Mouse (Mus musculus) midbrain, embryonic 14.5 days (tissue): ENCODE results near the gene Tmem89. TPM values are rescaled to one million over a fixed set of nuclear protein-coding genes. Genes with fewer than 3 reads are reported as not detected.

Experiments
- ATAC-seq: fragments of 200-750 bp; cut with Nextera tagmentation; 2 replicates; pipeline ENCODE4 v1.8.0; 2017; ENCODE audit warnings: moderate number of reproducible peaks, moderate library complexity; ENCODE audit not compliant: low FRiP score, low TSS enrichment
- DNase-seq: peaks from one replicate; pipeline ENCODE4 v3.0.0-alpha.2; 2015
- H3K27ac ChIP-seq: fragments of 300-500 bp; sonication (generic); replicated peaks from 2 replicates; pipeline ENCODE4 v1.5.1; 2014; ENCODE audit warnings: mild to moderate bottlenecking, low read depth, low read length, moderate library complexity
- H3K27me3 ChIP-seq: fragments of 300-500 bp; sonication (generic); 2 replicates; pipeline ENCODE4 v1.6.1; 2014; ENCODE audit warnings: low read length, control low read depth, mixed read lengths; ENCODE audit not compliant: control insufficient read depth, insufficient read depth
- H3K36me3 ChIP-seq: fragments of 300-500 bp; sonication (generic); 2 replicates; pipeline ENCODE4 v1.6.1; 2014; ENCODE audit warnings: low read length, control low read depth; ENCODE audit not compliant: control insufficient read depth, insufficient read depth
- H3K4me1 ChIP-seq: fragments of 300-500 bp; sonication (generic); 2 replicates; pipeline ENCODE4 v1.6.1; 2014; ENCODE audit warnings: mild to moderate bottlenecking, antibody characterized with exemption, low read length, control low read depth; ENCODE audit not compliant: control insufficient read depth, insufficient read depth
- H3K4me2 ChIP-seq: fragments of 300-500 bp; sonication (generic); 2 replicates; pipeline ENCODE4 v1.6.1; 2014; ENCODE audit warnings: mild to moderate bottlenecking, low read length, moderate library complexity
- H3K4me3 ChIP-seq: fragments of 300-500 bp; sonication (generic); replicated peaks from 2 replicates; pipeline ENCODE4 v1.5.1; 2014; ENCODE audit warnings: low read depth, low read length
- H3K9ac ChIP-seq: fragments of 300-500 bp; sonication (generic); replicated peaks from 2 replicates; pipeline ENCODE4 v1.6.1; 2014; ENCODE audit warnings: mild to moderate bottlenecking, low read length, moderate library complexity
- H3K9me3 ChIP-seq: fragments of 300-500 bp; sonication (generic); 2 replicates; pipeline ENCODE4 v1.6.1; 2016; ENCODE audit warnings: low read length, control low read depth, mixed read lengths; ENCODE audit not compliant: control insufficient read depth
- WGBS: fragments of 180-500 bp; shearing (Covaris S2); extraction: QIAGEN DNeasy Blood & Tissue Kit; methylation state at CpG from one replicate; pipeline ENCODE4 v1.1.7; 2014; 5-methylcytosine and 5-hydroxymethylcytosine counted together
- polyA plus RNA-seq: library from polyadenylated mRNA; unstranded; fragments of >200 nt; fragmentation: Nextera tagmentation; extraction: Ambion mirVana; gene quantifications from 2 replicates; pipeline ENCODE4 v1.2.1, GENCODE M21; 2014

Gene Tmem89
- polyA plus RNA-seq, 1 experiment from 2014 or later: not detected

GRCm38 (mm10) chr9:108945608-108946007, 31.2 kb downstream of the Tmem89 start:
- H3K4me2 ChIP-seq: no peak overlapping the region
- H3K27ac ChIP-seq: no peak overlapping the region
- H3K9ac ChIP-seq: no peak overlapping the region
- DNase-seq: no peak
- ATAC-seq: no peak
- no peaks in the 10 kb centered on the region for H3K9me3 ChIP-seq
- H3K4me3 ChIP-seq: no peak overlapping the region
- peaks cover 92% of the 10 kb centered on the region for H3K36me3 ChIP-seq
- 89% methylated on average over 5 of the region's 5 CpGs for WGBS
- H3K4me1 ChIP-seq: no peaks in the 10 kb centered on the region
- no peaks in the 10 kb centered on the region for H3K27me3 ChIP-seq

DNA sequence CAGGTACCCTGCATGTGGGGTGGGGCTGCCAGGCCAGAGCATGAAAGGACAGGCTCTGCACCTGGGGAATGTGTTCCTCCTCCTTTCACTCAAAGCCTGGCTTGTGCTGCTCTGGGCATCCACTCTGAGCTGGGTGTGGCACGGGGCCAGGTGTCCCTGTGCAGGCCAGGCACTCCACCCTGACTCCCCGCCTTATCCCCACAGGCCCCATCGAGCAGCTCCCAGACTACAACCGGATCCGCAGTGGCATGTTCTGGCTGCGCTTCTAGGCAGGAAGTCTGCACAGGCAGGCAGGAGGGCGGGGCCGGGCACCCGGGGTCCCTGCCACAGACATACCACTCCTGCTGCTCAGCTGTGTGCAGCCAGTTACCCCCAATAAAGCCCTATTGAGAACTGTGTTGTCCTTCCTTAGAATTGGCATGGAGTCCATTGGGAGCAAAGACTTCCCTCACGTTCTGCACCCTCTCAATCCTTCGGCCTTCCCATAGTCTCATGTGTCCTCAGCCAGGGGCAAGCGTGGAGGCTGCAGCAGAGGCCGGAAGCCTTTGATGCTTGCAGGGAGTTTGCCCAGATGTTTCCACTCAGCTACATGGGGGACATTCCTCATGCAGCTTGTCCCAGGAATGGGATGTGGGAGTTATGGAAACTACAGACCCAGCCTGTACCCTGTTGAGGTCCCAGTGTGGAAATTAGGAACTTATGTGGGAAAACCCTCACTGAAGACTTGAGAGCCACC, 35.0 kb downstream of the Tmem89 start:
- Histone ChIP-seq H3K27me3 (peaks cover 15% of the 10 kb centered on the region; the same call in 1 of the 2 replicates), H3K4me3 (no peak overlapping the region), H3K4me2 (no peak overlapping the region), H3K9ac (no peak overlapping the region), H3K27ac (no peak overlapping the region), H3K4me1 (no peaks in the 10 kb centered on the region), H3K36me3 (peaks cover 67% of the 10 kb centered on the region), H3K9me3 (no peaks in the 10 kb centered on the region)
- no peak for DNase-seq
- ATAC-seq: no peak
- 85% methylated on average over 13 of the region's 13 CpGs for WGBS

DNA sequence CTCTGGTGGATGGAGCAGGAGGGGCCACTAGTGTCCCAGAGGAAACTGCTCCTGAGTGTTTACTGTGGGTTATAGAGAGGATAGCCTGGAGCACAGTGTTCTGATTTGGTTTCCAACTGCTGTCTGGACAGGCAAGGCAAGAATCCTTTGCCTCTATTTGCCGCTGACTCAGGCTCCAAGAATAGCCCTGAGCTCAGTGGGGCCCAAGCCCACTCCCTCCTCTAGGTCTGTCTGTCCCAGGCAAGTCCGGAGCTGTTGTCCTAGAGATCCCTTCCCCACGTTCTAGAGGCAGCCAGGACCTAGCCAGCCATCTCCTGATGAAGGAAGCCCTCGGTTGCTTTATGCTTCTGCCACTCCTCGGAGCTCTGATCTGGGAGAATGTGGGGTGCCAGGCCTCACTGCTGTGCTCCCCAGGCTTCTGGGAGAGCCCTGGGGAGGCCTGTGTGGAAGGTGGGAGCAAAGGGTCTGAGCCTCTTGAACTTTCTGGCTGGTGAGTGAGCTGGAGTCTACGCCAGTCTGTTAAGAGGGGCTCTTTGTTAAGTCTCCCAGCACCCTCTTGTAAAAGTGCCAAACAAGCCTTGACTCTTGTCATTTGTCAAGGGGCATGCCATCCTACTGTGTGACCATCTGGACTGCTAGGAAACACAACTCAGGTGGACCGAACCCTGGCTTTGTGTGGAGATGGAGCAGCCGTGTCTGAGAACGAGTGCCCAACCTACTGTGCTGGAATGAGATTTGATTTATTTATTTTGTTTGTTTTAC, 35.7 kb downstream of the Tmem89 start:
- DNase-seq: no peak

DNA sequence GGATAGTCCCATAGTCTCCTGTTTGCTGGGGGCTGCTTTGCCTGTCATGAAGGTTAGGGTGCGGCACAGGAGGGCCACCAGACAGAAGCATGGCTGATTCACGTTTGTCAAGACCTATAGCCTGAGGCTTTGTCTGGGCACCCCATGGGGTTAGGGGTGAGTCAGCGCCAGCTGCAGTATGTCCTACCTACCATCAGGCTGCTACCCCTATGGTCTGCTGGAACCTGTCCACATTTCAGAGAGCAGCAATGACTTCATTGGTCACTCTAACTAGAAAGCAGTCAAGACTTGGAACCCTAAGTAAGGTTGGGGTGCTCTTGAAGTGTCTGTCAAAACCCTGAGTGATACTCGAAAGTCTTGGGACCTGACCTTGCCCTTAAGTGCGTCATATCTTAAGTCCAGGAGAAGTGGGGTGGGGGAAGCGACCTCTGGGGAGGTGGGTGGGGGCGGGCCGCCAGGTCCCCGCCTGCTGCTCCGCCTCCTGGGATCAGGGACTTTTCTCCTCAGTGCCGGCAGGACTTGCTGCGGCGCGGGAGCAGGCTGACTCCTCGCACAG, 38.7 kb downstream of the Tmem89 start, which contains the start of gene Col7a1:
TSS of gene Col7a1 (plus strand) at position 506 of the 556 bp plus-strand sequence.
- H3K9ac ChIP-seq: no peak within 1 kb of the TSS
- ATAC-seq (no peak), DNase-seq (no peak)
- no peaks in the 10 kb centered on the region for H3K9me3 ChIP-seq
- no peaks in the 10 kb centered on the region for H3K4me1 ChIP-seq
- H3K4me3 ChIP-seq: no peak within 1 kb of the TSS
- H3K36me3 ChIP-seq: peaks cover 29% of the 10 kb centered on the region
- 8% methylated on average over 15 of the region's 15 CpGs for WGBS
- no peak within 1 kb of the TSS for H3K4me2 ChIP-seq
- no peak within 1 kb of the TSS for H3K27ac ChIP-seq
- H3K27me3 ChIP-seq: peaks cover 15% of the 10 kb centered on the region; the same call in 1 of the 2 replicates

More for the DNA sequence above, 35.7 kb downstream of the Tmem89 start:
- Histone ChIP-seq H3K9ac (no peak overlapping the region), H3K4me1 (no peaks in the 10 kb centered on the region), H3K4me2 (no peak overlapping the region), H3K4me3 (no peak overlapping the region), H3K27ac (0 out of 2 replicates have a peak overlapping the region, but pooled peaks have one; percentile 37), H3K9me3 (no peaks in the 10 kb centered on the region), H3K36me3 (peaks cover 59% of the 10 kb centered on the region), H3K27me3 (peaks cover 15% of the 10 kb centered on the region; the same call in 1 of the 2 replicates)
- 90% methylated on average over 9 of the region's 9 CpGs for WGBS
- no peak for ATAC-seq

GRCm38 (mm10) chr9:108955241-108955640, 40.8 kb downstream of the Tmem89 start:
- 92% methylated on average over 11 of the region's 11 CpGs for WGBS
- Histone ChIP-seq H3K36me3 (peaks cover 8% of the 10 kb centered on the region), H3K27me3 (peaks cover 15% of the 10 kb centered on the region; the same call in 1 of the 2 replicates)

DNA sequence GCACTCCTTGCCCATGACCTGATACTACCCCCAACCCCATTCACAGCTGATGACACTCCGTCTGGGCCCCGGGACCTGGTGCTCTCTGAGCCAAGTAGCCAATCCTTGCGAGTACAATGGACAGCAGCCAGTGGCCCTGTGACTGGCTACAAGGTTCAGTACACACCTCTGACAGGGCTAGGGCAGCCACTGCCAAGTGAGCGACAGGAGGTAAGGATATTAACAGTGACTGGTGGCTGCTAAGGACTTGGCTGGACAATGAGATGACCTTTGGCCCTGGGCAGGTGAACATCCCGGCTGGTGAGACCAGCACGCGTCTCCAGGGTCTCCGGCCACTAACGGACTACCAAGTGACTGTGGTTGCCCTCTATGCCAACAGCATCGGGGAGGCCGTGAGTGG, 41.4 kb downstream of the Tmem89 start:
- H3K36me3 ChIP-seq: peaks cover 4% of the 10 kb centered on the region; the same call in 1 of the 2 replicates

More at GRCm38 (mm10) chr9:108955241-108955640, 40.8 kb downstream of the Tmem89 start:
- DNase-seq (no peak), ATAC-seq (no peak)
- Histone ChIP-seq H3K4me2 (no peak overlapping the region), H3K27ac (no peak overlapping the region), H3K4me3 (no peak overlapping the region), H3K4me1 (no peaks in the 10 kb centered on the region), H3K9ac (no peak overlapping the region), H3K9me3 (no peaks in the 10 kb centered on the region)

DNA sequence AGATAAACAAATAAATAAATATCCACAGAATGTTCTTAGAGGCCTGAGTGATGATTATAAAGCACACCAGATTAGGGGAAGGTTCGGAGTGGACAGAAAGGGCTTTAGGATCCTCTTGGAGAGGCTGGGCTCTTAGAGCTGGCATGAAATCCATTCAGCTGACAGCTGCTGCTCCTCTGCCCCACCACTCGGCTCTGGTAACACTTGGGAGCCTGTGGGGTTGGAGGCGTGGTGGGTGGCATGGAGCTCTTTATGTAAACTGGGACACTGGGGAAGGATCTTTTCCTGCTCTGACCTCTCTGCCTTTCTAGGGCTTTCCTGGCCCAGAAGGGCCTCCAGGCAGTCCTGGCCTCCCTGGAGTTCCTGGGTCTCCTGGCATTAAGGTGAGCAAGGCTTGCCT, 49.2 kb downstream of the Tmem89 start:
- H3K36me3 ChIP-seq: no peaks in the 10 kb centered on the region
- H3K9ac ChIP-seq: no peak overlapping the region
- no peaks in the 10 kb centered on the region for H3K4me1 ChIP-seq
- no peak overlapping the region for H3K27ac ChIP-seq
- H3K4me2 ChIP-seq: no peak overlapping the region
- DNase-seq (no peak), ATAC-seq (no peak)
- no peaks in the 10 kb centered on the region for H3K27me3 ChIP-seq
- H3K9me3 ChIP-seq: no peaks in the 10 kb centered on the region
- WGBS: 76% methylated on average over 3 of the region's 3 CpGs
- no peak overlapping the region for H3K4me3 ChIP-seq

More for the DNA sequence above, 41.4 kb downstream of the Tmem89 start:
- DNase-seq (no peak), ATAC-seq (no peak)
- no peak overlapping the region for H3K9ac ChIP-seq
- no peaks in the 10 kb centered on the region for H3K9me3 ChIP-seq
- no peak overlapping the region for H3K4me3 ChIP-seq
- 88% methylated on average over 11 of the region's 11 CpGs for WGBS
- no peaks in the 10 kb centered on the region for H3K4me1 ChIP-seq
- peaks cover 15% of the 10 kb centered on the region; the same call in 1 of the 2 replicates for H3K27me3 ChIP-seq
- no peak overlapping the region for H3K27ac ChIP-seq
- H3K4me2 ChIP-seq: no peak overlapping the region

- no peak overlapping the region for H3K27ac ChIP-seq
- H3K9me3 ChIP-seq: no peaks in the 10 kb centered on the region
- no peaks in the 10 kb centered on the region for H3K36me3 ChIP-seq
- DNase-seq: no peak
- no peak overlapping the region for H3K4me3 ChIP-seq
- H3K27me3 ChIP-seq: no peaks in the 10 kb centered on the region
- WGBS: 87% methylated on average over 6 of the region's 6 CpGs
- no peak overlapping the region for H3K4me2 ChIP-seq
- no peak overlapping the region for H3K9ac ChIP-seq
- ATAC-seq: no peak
- no peaks in the 10 kb centered on the region for H3K4me1 ChIP-seq
Observed at GRCm38 (mm10) chr9:108964338-108964737, 49.9 kb downstream of the Tmem89 start.
